Mouse (Mus musculus) adrenal gland, adult 8-10 months (tissue): ENCODE results near the gene Tsn. TPM values are rescaled to one million over a fixed set of nuclear protein-coding genes. Genes with fewer than 3 reads are reported as not detected.

Source experiments
- total RNA-seq, 4 experiments: library from RNA; stranded (reverse); gene quantifications; 2 replicates each; pipeline ENCODE4 v1.2.4; 2022

The Tsn gene
- total RNA-seq, 4 experiments from 2014 or later, result 147 to 161 (median 149) TPM

Other genes starting within 250 kb of the Tsn start
- gene Gm29106, start 135.2 kb downstream of the Tsn start, total RNA-seq, result not detected
- 10 to 100 TPM; 32.7 to 42.0 (median 37.7) TPM for gene Nifk, start 10.1 kb upstream of the Tsn start, total RNA-seq
- 10 to 100 TPM; 43.2 to 66.6 (median 54.4) TPM for gene Clasp1, start 77.3 kb upstream of the Tsn start, total RNA-seq